Mouse (Mus musculus) erythroblast, embryonic 14.5 days (primary cell): ENCODE data around the gene L3mbtl1. TPM values are rescaled to one million over a fixed set of nuclear protein-coding genes. Genes with fewer than 3 reads are reported as not detected.
"Not testable (repeated sequence)": the region's sequence is repeated elsewhere in the genome, so short reads cannot be mapped to it uniquely, and the experiment has no call there.

Experiments
- H3K27me3 ChIP-seq: 2 replicates; pipeline ENCODE4 v1.6.1; 2012; ENCODE audit warnings: inconsistent platforms; ENCODE audit not compliant: control insufficient read depth
- H3K36me3 ChIP-seq: 2 replicates; pipeline ENCODE4 v1.6.1; 2012; ENCODE audit warnings: mild to moderate bottlenecking, inconsistent platforms; ENCODE audit not compliant: control insufficient read depth
- H3K4me1 ChIP-seq: 2 replicates; pipeline ENCODE4 v1.6.1; 2012; ENCODE audit warnings: inconsistent platforms; ENCODE audit not compliant: control insufficient read depth
- H3K4me3 ChIP-seq: replicated peaks from 2 replicates; pipeline ENCODE3; 2012; ENCODE audit warnings: moderate library complexity, mild to moderate bottlenecking, inconsistent platforms
- H3K9me3 ChIP-seq: 2 replicates; pipeline ENCODE4 v1.6.1; 2012; ENCODE audit warnings: low read length, inconsistent platforms, mixed read lengths; ENCODE audit not compliant: control insufficient read depth
- GATA1 ChIP-seq: IDR thresholded peaks from 2 replicates; pipeline ENCODE4 v1.6.1; 2012; ENCODE audit warnings: low read length, inconsistent platforms, mixed read lengths
- TAL1 ChIP-seq: IDR thresholded peaks from 3 replicates; pipeline ENCODE4 v1.6.1; 2012; ENCODE audit warnings: low read length, inconsistent platforms, mixed read lengths
- polyA plus RNA-seq: library from polyadenylated mRNA; stranded (reverse); fragments of >175 nt; gene quantifications from 2 replicates; pipeline ENCODE4 v1.2.3, GENCODE M21; 2012

L3mbtl1 gene
- 0.02 TPM in 1 of 2 replicates, not detected in the other for polyA plus RNA-seq

DNA sequence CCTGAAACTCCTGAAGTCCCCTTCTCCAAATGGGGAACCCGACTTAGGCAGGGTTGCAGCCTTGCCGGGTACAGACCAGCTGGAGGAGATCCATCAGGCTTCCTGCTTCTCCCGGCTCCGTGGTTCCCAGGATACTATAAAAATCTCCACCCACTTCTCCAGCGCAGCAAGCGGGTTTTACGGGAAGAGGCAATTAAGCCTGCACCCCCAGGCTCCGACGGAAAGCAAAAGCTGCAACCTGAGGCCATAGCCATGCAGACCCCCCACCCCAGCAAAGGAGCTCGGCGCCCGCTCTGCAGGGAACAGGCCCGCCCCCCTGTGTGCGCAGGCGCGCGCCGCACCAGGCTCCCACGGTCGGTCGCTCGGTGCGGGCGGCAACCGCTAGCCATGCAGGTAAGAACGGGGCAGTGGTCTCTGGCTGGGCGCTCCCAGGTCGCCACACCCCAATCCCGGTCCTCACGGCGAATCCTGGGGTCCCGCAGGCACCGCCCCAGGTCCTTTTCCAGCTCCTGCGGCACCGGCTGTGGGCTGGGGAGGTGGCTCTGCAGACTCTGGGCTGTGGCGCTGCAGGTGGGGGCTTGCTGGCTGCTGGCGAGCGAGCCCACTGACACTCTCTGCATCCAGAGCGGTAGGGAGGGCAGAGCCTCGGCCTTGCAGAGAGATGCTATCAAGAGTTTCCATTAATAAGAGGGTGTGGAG lies at the start of gene L3mbtl1:
Gene L3mbtl1 (plus strand): TSS at position 325 of the 699 bp plus-strand sequence.
- TF ChIP-seq TAL1 (no peak), GATA1 (no peak)
- no peaks in the 10 kb centered on the region for H3K9me3 ChIP-seq
- H3K4me3 ChIP-seq, result peak within 1 kb of the TSS; percentile 24
- peaks cover 43% of the 10 kb centered on the region for H3K27me3 ChIP-seq
- peaks cover 30% of the 10 kb centered on the region for H3K36me3 ChIP-seq
- H3K4me1 ChIP-seq, result peaks cover 13% of the 10 kb centered on the region

DNA sequence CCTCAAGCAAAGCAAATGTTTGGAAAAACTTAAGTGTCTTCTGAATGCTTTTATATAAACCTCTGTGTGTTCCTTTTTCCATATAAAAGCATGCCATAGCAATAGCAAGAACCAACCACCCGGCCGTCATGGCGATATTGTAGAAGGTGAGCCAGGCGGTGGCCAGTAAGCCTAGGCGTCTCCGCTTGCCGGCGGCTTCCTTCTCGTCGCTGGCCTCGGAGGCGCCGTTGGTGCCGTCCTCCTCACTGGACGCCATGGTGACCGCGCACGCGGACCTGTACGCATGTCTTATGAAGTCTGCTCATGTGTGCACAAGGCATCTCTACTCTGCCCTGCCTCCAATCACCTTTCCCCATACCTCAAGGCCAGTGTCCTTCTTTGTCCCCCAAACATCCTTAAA lies 44.0 kb upstream of the L3mbtl1 start:
- not testable (repeated sequence) for H3K27me3 ChIP-seq, H3K4me3 ChIP-seq, H3K4me1 ChIP-seq, H3K9me3 ChIP-seq, H3K36me3 ChIP-seq

DNA sequence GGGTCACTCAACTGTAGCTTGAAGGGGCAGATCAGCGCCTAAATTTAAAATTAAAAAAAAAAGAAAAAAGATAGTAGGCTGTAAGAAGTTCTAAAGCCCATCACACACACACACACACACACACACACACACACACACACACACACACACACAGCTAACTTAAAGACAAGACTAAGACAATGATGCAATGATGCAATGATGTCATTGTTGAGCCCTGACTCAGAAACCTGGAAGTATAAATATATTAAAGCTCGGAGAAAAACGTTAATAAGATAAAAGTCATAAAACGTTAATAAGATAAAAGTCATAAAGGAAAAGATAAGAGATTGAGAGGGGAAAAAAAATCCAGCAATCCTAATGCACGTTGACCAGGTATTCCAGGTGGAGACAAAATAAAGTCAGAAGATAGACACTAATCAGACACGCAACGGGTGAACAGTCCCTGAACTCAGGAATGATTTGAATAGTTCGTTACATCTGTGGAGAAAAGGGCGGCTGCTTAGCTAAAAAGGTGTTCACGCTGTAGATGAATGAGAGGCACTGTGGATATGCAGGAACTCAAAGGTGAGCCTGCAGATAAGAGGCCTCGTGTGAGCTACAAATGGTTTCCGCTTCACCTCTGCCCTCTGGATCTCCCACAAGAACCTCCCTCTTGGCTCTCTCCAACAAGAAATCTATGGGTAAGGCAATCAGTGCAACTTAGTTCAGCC lies 43.2 kb upstream of the L3mbtl1 start:
- TF ChIP-seq TAL1 (no peak), GATA1 (no peak)
- Histone ChIP-seq H3K9me3 (no peaks in the 10 kb centered on the region), H3K27me3 (no peaks in the 10 kb centered on the region), H3K4me1 (no peaks in the 10 kb centered on the region), H3K4me3 (no peak overlapping the region), H3K36me3 (no peaks in the 10 kb centered on the region)

DNA sequence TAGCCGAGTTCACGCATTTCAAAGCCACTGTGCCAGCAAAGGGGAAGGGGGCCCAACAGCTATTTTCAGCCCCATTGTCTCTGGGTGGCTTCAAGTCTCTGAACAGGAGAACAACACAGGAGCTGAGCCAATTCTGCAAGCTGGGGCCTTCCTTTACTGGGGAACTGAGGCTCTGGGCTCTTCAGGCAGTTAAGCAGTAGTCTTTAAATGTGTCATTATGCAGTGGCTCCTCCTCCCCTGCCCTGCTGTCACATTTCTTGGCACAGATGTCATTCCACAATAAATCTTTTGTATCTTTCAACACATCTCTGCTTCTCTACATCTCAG lies 42.7 kb upstream of the L3mbtl1 start:
- H3K4me1 ChIP-seq, result no peaks in the 10 kb centered on the region
- no peaks in the 10 kb centered on the region for H3K27me3 ChIP-seq
- H3K36me3 ChIP-seq, result no peaks in the 10 kb centered on the region
- no peaks in the 10 kb centered on the region for H3K9me3 ChIP-seq
- TF ChIP-seq GATA1, result no peak
- no peak for TF ChIP-seq TAL1
- no peak overlapping the region for H3K4me3 ChIP-seq

DNA sequence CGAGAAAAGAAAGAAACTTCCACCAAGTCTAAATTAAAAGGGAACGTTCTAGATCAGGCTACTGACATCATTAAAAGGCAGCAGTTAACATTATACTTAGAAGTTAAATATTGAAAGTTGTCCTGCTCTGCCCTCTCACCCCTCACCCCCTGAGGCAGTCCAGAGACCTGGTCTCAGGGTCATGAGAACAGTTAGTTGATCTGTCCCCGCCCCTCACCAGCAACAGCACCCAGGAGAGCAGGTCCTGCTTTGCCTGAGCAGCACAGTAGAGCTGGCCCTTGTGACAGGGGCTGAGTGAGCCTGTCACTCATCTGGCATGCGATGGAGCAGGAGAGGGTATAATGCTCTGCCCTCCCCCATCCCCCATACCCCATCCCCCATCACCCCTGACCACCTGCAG lies 37.4 kb upstream of the L3mbtl1 start:
- TF ChIP-seq GATA1 (no peak), TAL1 (no peak)
- Histone ChIP-seq H3K4me1 (no peaks in the 10 kb centered on the region), H3K4me3 (no peak overlapping the region), H3K9me3 (no peaks in the 10 kb centered on the region), H3K27me3 (no peaks in the 10 kb centered on the region), H3K36me3 (no peaks in the 10 kb centered on the region)

DNA sequence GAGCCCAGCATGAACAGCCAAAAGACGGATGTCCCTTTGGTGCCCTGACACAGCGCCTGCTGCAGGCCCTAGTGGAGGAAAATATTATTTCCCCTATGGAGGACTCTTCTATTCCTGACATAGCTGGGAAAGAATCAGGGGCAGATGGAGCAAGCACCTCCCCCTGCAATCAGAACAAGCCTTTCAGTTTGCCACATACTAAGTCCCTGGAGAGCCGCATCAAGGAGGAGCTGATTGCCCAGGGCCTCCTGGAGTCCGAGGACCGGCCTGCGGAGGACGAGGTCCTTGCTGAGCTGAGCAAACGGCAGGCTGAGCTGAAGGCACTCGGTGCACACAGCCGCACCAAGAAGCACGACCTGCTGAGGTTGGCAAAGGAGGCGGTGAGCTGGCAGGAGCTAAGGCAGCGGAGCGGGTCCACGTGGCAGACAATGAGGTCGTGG lies 35.2 kb upstream of the L3mbtl1 start:
- TF ChIP-seq GATA1 (no peak), TAL1 (no peak)
- Histone ChIP-seq H3K27me3 (no peaks in the 10 kb centered on the region), H3K4me3 (no peak overlapping the region), H3K36me3 (no peaks in the 10 kb centered on the region), H3K9me3 (no peaks in the 10 kb centered on the region), H3K4me1 (no peaks in the 10 kb centered on the region)

DNA sequence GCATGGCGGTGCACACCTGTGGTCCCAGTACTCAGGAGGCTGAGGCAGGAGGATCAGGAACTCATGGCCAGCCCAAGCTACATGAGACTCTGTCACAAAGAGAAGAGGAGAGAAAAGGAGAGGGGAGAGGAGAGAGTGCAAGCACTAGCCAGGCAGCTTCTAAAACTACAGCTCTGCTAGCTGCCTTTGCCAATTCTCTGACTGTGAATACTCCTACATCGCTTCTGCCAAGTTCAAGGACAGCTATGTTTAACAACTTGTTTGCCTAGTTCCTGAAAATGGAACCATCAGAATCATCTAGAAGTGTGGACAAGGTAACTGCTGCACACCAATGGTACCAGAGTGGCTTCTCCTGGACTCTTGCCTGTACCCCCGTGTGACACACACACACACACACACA lies 29.2 kb upstream of the L3mbtl1 start:
- H3K4me3 ChIP-seq, result no peak overlapping the region
- no peaks in the 10 kb centered on the region for H3K4me1 ChIP-seq
- no peaks in the 10 kb centered on the region for H3K27me3 ChIP-seq
- H3K36me3 ChIP-seq, result no peaks in the 10 kb centered on the region
- no peak for TF ChIP-seq TAL1
- TF ChIP-seq GATA1, result no peak
- H3K9me3 ChIP-seq, result no peaks in the 10 kb centered on the region

DNA sequence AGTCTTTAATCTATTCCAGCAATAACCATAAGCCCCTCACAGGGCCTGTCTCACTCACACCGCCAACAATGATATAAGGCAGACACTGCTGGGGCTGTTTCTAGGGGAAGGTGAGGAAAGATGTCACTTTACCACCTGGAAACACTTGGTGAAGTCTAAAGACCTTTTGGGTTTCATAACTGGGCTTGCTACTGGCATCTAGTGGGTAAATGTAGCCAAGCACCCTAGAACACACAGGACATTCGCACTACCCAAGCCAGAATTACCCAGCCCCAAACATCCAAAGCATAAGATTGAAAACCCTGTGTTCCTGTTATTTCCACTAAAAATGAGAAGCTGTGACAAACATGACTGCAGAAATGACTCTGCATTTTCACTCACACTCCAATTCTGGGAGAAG lies 28.8 kb upstream of the L3mbtl1 start:
- TF ChIP-seq TAL1 (no peak), GATA1 (no peak)
- H3K4me3 ChIP-seq, result no peak overlapping the region
- H3K27me3 ChIP-seq, result no peaks in the 10 kb centered on the region
- no peaks in the 10 kb centered on the region for H3K9me3 ChIP-seq
- no peaks in the 10 kb centered on the region for H3K36me3 ChIP-seq
- no peaks in the 10 kb centered on the region for H3K4me1 ChIP-seq

DNA sequence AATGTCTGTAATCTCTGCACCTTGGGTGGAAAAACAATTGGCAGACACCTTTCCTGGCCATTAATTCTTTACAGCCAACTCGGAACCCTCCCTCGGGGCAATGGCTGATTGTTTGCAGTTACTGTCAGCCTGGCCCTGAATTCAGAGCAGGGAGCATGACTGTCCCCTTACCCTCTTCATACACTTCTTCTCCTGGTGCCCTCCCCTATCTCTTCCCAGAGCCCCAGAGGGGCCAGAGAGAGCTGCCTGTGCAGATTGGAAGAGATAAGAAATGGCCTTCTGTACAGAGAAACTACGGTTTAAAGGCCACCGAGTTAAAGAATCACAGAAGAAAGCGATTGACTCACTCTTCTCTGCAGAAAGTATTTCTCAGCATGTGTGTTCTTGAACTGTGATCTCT lies 23.3 kb upstream of the L3mbtl1 start:
- TF ChIP-seq TAL1, result no peak
- no peak for TF ChIP-seq GATA1
- H3K27me3 ChIP-seq, result peaks cover 4% of the 10 kb centered on the region
- H3K36me3 ChIP-seq, result no peaks in the 10 kb centered on the region
- no peak overlapping the region for H3K4me3 ChIP-seq
- H3K9me3 ChIP-seq, result no peaks in the 10 kb centered on the region
- H3K4me1 ChIP-seq, result no peaks in the 10 kb centered on the region
